Mouse (Mus musculus) midbrain, embryonic 14.5 days (tissue): Measurements from ENCODE around the gene Uqcc1. TPM values are rescaled to one million over a fixed set of nuclear protein-coding genes. Genes with fewer than 3 reads are reported as not detected.
A peak's percentile ranks its signal among the peaks of the same experiment; 100 is the strongest.
"Not testable (repeated sequence)": the region's sequence is repeated elsewhere in the genome, so short reads cannot be mapped to it uniquely, and the experiment has no call there.

ENCODE experiments used
- ATAC-seq: fragments of 200-750 bp; cut with Nextera tagmentation; 2 replicates; pipeline ENCODE4 v1.8.0; 2017; ENCODE audit warnings: moderate number of reproducible peaks, moderate library complexity; ENCODE audit not compliant: low FRiP score, low TSS enrichment
- DNase-seq: peaks from one replicate; pipeline ENCODE4 v3.0.0-alpha.2; 2015
- H3K27ac ChIP-seq: fragments of 300-500 bp; sonication (generic); replicated peaks from 2 replicates; pipeline ENCODE4 v1.5.1; 2014; ENCODE audit warnings: mild to moderate bottlenecking, low read depth, low read length, moderate library complexity
- H3K27me3 ChIP-seq: fragments of 300-500 bp; sonication (generic); 2 replicates; pipeline ENCODE4 v1.6.1; 2014; ENCODE audit warnings: low read length, control low read depth, mixed read lengths; ENCODE audit not compliant: control insufficient read depth, insufficient read depth
- H3K36me3 ChIP-seq: fragments of 300-500 bp; sonication (generic); 2 replicates; pipeline ENCODE4 v1.6.1; 2014; ENCODE audit warnings: low read length, control low read depth; ENCODE audit not compliant: control insufficient read depth, insufficient read depth
- H3K4me1 ChIP-seq: fragments of 300-500 bp; sonication (generic); 2 replicates; pipeline ENCODE4 v1.6.1; 2014; ENCODE audit warnings: mild to moderate bottlenecking, antibody characterized with exemption, low read length, control low read depth; ENCODE audit not compliant: control insufficient read depth, insufficient read depth
- H3K4me2 ChIP-seq: fragments of 300-500 bp; sonication (generic); 2 replicates; pipeline ENCODE4 v1.6.1; 2014; ENCODE audit warnings: mild to moderate bottlenecking, low read length, moderate library complexity
- H3K4me3 ChIP-seq: fragments of 300-500 bp; sonication (generic); replicated peaks from 2 replicates; pipeline ENCODE4 v1.5.1; 2014; ENCODE audit warnings: low read depth, low read length
- H3K9ac ChIP-seq: fragments of 300-500 bp; sonication (generic); replicated peaks from 2 replicates; pipeline ENCODE4 v1.6.1; 2014; ENCODE audit warnings: mild to moderate bottlenecking, low read length, moderate library complexity
- H3K9me3 ChIP-seq: fragments of 300-500 bp; sonication (generic); 2 replicates; pipeline ENCODE4 v1.6.1; 2016; ENCODE audit warnings: low read length, control low read depth, mixed read lengths; ENCODE audit not compliant: control insufficient read depth
- WGBS: fragments of 180-500 bp; shearing (Covaris S2); extraction: QIAGEN DNeasy Blood & Tissue Kit; methylation state at CpG from one replicate; pipeline ENCODE4 v1.1.7; 2014; 5-methylcytosine and 5-hydroxymethylcytosine counted together
- polyA plus RNA-seq: library from polyadenylated mRNA; unstranded; fragments of >200 nt; fragmentation: Nextera tagmentation; extraction: Ambion mirVana; gene quantifications from 2 replicates; pipeline ENCODE4 v1.2.1, GENCODE M21; 2014

Gene Uqcc1
- polyA plus RNA-seq, 1 experiment from 2014 or later = 58.6 TPM

GRCm38 (mm10) chr2:155941697-155942442 is 11.8 kb upstream of the Uqcc1 start:
- Histone ChIP-seq H3K27ac (no peak overlapping the region), H3K4me3 (no peak overlapping the region), H3K36me3 (no peaks in the 10 kb centered on the region), H3K9ac (no peak overlapping the region), H3K4me2 (no peak overlapping the region), H3K9me3 (no peaks in the 10 kb centered on the region), H3K4me1 (peaks cover 13% of the 10 kb centered on the region; the same call in 1 of the 2 replicates), H3K27me3 (no peaks in the 10 kb centered on the region)
- ATAC-seq (no peak), DNase-seq (no peak)
- 91% methylated on average over 40 of the region's 40 CpGs for WGBS

GRCm38 (mm10) chr2:155940681-155941080 is 10.6 kb upstream of the Uqcc1 start, which contains the start of gene Gm15557:
Gene Gm15557 (plus strand): TSS chr2:155940728.
- Histone ChIP-seq H3K9me3 (no peaks in the 10 kb centered on the region), H3K9ac (no peak within 1 kb of the TSS), H3K36me3 (no peaks in the 10 kb centered on the region), H3K4me1 (peaks cover 8% of the 10 kb centered on the region; the same call in 1 of the 2 replicates), H3K27ac (no peak within 1 kb of the TSS), H3K4me2 (no peak within 1 kb of the TSS), H3K4me3 (no peak within 1 kb of the TSS), H3K27me3 (no peaks in the 10 kb centered on the region)
- DNase-seq (no peak), ATAC-seq (no peak)
- WGBS = 88% methylated on average over 3 of the region's 3 CpGs

- no peaks in the 10 kb centered on the region for H3K27me3 ChIP-seq
- peaks cover 8% of the 10 kb centered on the region; the same call in 1 of the 2 replicates for H3K4me1 ChIP-seq
- H3K9ac ChIP-seq = no peak overlapping the region
- no peak for ATAC-seq
- no peaks in the 10 kb centered on the region for H3K36me3 ChIP-seq
- no peak overlapping the region for H3K4me3 ChIP-seq
- H3K4me2 ChIP-seq = no peak overlapping the region
- DNase-seq = no peak
- no peaks in the 10 kb centered on the region for H3K9me3 ChIP-seq
- 84% methylated on average over 7 of the region's 7 CpGs for WGBS
- no peak overlapping the region for H3K27ac ChIP-seq
Observed at GRCm38 (mm10) chr2:155939897-155940529, 9.9 kb upstream of the Uqcc1 start.

- no peaks in the 10 kb centered on the region for H3K9me3 ChIP-seq
- DNase-seq = no peak
- WGBS = 82% methylated on average over 7 of the region's 7 CpGs
- no peaks in the 10 kb centered on the region for H3K36me3 ChIP-seq
- peaks cover 8% of the 10 kb centered on the region for H3K4me1 ChIP-seq
- ATAC-seq = no peak
- no peak overlapping the region for H3K9ac ChIP-seq
- no peaks in the 10 kb centered on the region for H3K27me3 ChIP-seq
- peak overlapping the region; percentile 50 for H3K4me3 ChIP-seq
- peak overlapping the region; percentile 66 for H3K4me2 ChIP-seq
- H3K27ac ChIP-seq = no peak overlapping the region
Observed at GRCm38 (mm10) chr2:155928711-155929345, 1.3 kb downstream of the Uqcc1 start.

GRCm38 (mm10) chr2:155925213-155925612 is 4.9 kb downstream of the Uqcc1 start:
- not testable (repeated sequence) for H3K9me3 ChIP-seq, H3K4me1 ChIP-seq, H3K36me3 ChIP-seq, H3K4me3 ChIP-seq, H3K9ac ChIP-seq, H3K27me3 ChIP-seq, H3K4me2 ChIP-seq, H3K27ac ChIP-seq, DNase-seq, ATAC-seq
- 98% methylated on average over 6 of the region's 6 CpGs for WGBS

- ATAC-seq = no peak
- Histone ChIP-seq H3K27ac (no peak overlapping the region), H3K27me3 (no peaks in the 10 kb centered on the region), H3K36me3 (peaks cover 15% of the 10 kb centered on the region), H3K9me3 (no peaks in the 10 kb centered on the region), H3K4me3 (no peak overlapping the region), H3K9ac (no peak overlapping the region), H3K4me2 (no peak overlapping the region), H3K4me1 (no peaks in the 10 kb centered on the region)
- WGBS = 96% methylated on average over 7 of the region's 7 CpGs
- no peak for DNase-seq
Observed at GRCm38 (mm10) chr2:155923143-155923542, 7.0 kb downstream of the Uqcc1 start.

- DNase-seq = no peak
- no peaks in the 10 kb centered on the region for H3K27me3 ChIP-seq
- H3K4me2 ChIP-seq = no peak overlapping the region
- H3K27ac ChIP-seq = no peak overlapping the region
- H3K4me3 ChIP-seq = no peak overlapping the region
- H3K36me3 ChIP-seq = peaks cover 58% of the 10 kb centered on the region
- no peaks in the 10 kb centered on the region for H3K4me1 ChIP-seq
- 94% methylated on average over 6 of the region's 6 CpGs for WGBS
- ATAC-seq = no peak
- H3K9ac ChIP-seq = no peak overlapping the region
- H3K9me3 ChIP-seq = no peaks in the 10 kb centered on the region
Observed at GRCm38 (mm10) chr2:155914684-155915083, 15.4 kb downstream of the Uqcc1 start.

- ATAC-seq (no peak), DNase-seq (no peak)
- WGBS = 94% methylated on average over 6 of the region's 6 CpGs
- Histone ChIP-seq H3K4me3 (no peak overlapping the region), H3K36me3 (peaks cover 41% of the 10 kb centered on the region), H3K27ac (no peak overlapping the region), H3K9me3 (no peaks in the 10 kb centered on the region), H3K4me1 (no peaks in the 10 kb centered on the region), H3K27me3 (no peaks in the 10 kb centered on the region), H3K9ac (no peak overlapping the region), H3K4me2 (no peak overlapping the region)
Observed at GRCm38 (mm10) chr2:155903632-155904008, 26.5 kb downstream of the Uqcc1 start.
